8 mouse cellular contexts compared by ENCODE assay signal in the genomic region with DNA sequence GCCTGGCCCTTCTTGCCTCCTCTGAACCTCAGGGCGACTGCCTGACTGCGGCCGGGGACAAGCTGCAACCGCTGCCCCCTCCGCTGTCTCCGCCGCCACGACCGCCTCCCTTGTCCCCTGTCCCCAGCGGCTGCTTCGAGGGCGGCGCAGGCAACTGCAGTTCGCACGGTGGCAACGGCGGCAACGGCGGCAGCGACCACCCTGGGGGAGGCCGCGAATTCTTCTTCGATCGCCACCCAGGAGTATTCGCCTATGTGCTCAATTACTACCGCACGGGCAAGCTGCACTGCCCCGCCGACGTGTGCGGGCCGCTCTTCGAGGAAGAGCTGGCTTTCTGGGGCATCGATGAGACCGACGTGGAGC. TPM values are rescaled to one million over a fixed set of nuclear protein-coding genes. Genes with fewer than 3 reads are reported as not detected.
DNase-seq lines count a peak whose midpoint lies in the region; ATAC-seq and TF ChIP-seq lines count a peak whose summit lies in the region.

No protein-coding gene starts in this region.

- H3K4me1 ChIP-seq in brown adipose tissue, adult 24 weeks (ENCODE audit: control insufficient read depth, insufficient read depth, insufficient read length, low read length), result no peaks in the 10 kb centered on the region; the same call in 1 of the 2 replicates
- H3K4me1 ChIP-seq in forebrain, postnatal 0 days (ENCODE audit: insufficient read depth), result no peaks in the 10 kb centered on the region
- no peaks in the 10 kb centered on the region; the same call in 1 of the 2 replicates for H3K4me1 ChIP-seq in limb, embryonic 11.5 days (ENCODE audit: control insufficient read depth, insufficient read depth, low read length)
- peaks cover 24% of the 10 kb centered on the region for H3K4me1 ChIP-seq in neural tube, embryonic 15.5 days
- no peaks in the 10 kb centered on the region for H3K4me1 ChIP-seq in thymus, adult 2 months (replicated peaks; ENCODE audit: control insufficient read depth, insufficient read depth, low read length)

- peak overlapping the region; percentile 96 for H3K4me2 ChIP-seq in forebrain, postnatal 0 days (ENCODE audit: low read depth)
- peak overlapping the region; percentile 58 for H3K4me2 ChIP-seq in limb, embryonic 11.5 days (ENCODE audit: low read depth, severe bottlenecking)
- H3K4me2 ChIP-seq in neural tube, embryonic 15.5 days, result peak overlapping the region; percentile 96

- peak; percentile 4 for DNase-seq in kidney, adult 18-20 months
- DNase-seq in kidney, adult 8-10 months, result no peak
- peak; percentile 29 for DNase-seq in forebrain, postnatal 0 days
- peak; percentile 65 for DNase-seq in limb, embryonic 11.5 days (ENCODE audit: low spot score)
- no peak for DNase-seq in thymus, adult 2 months
- no peak for DNase-seq in cerebellum, adult 9-11 months

- no peaks in the 10 kb centered on the region for H3K27me3 ChIP-seq in forebrain, postnatal 0 days (ENCODE audit: insufficient read depth, low read length)
- peaks cover 40% of the 10 kb centered on the region for H3K27me3 ChIP-seq in limb, embryonic 11.5 days (ENCODE audit: control insufficient read depth, insufficient read depth, low read length)
- H3K27me3 ChIP-seq in neural tube, embryonic 15.5 days (replicated peaks), result peaks cover 9% of the 10 kb centered on the region; the same call in 1 of the 2 replicates
- H3K27me3 ChIP-seq in thymus, adult 2 months (ENCODE audit: control insufficient read depth, insufficient read depth, low read length), result no peaks in the 10 kb centered on the region; the same call in 1 of the 2 replicates

- TF ChIP-seq POLR2A in thymus, adult 2 months (IDR thresholded peaks at IDR 0.05; ENCODE audit: control insufficient read depth, extremely low read depth, insufficient read depth, low read length, poor library complexity), result no peak

- H3K36me3 ChIP-seq in forebrain, postnatal 0 days (ENCODE audit: insufficient read depth), result no peaks in the 10 kb centered on the region
- no peaks in the 10 kb centered on the region for H3K36me3 ChIP-seq in limb, embryonic 11.5 days (ENCODE audit: control insufficient read depth, insufficient read depth, low read length)
- H3K36me3 ChIP-seq in neural tube, embryonic 15.5 days, result no peaks in the 10 kb centered on the region
- H3K36me3 ChIP-seq in thymus, adult 2 months (ENCODE audit: control insufficient read depth, insufficient read depth, low read length), result no peaks in the 10 kb centered on the region

- TF ChIP-seq CTCF in forebrain, postnatal 0 days (IDR thresholded peaks at IDR 0.05; ENCODE audit: low read depth), result peak; percentile 39; the same call in 1 of the 2 replicates
- TF ChIP-seq CTCF in thymus, adult 2 months (IDR thresholded peaks at IDR 0.05; ENCODE audit: borderline replicate concordance, control insufficient read depth, extremely low read depth, insufficient read depth, low read length, poor library complexity), result no peak

- peak overlapping the region; percentile 75 for H3K4me3 ChIP-seq in brown adipose tissue, adult 24 weeks (ENCODE audit: insufficient read depth, low read depth, low read length)
- peak overlapping the region; percentile 62 for H3K4me3 ChIP-seq in forebrain, postnatal 0 days (ENCODE audit: low read depth, low read length)
- H3K4me3 ChIP-seq in limb, embryonic 11.5 days (ENCODE audit: low read depth, low read length), result peak overlapping the region; percentile 35
- peak overlapping the region; percentile 64 for H3K4me3 ChIP-seq in neural tube, embryonic 15.5 days (replicated peaks)
- no peak overlapping the region for H3K4me3 ChIP-seq in thymus, adult 2 months (ENCODE audit: control insufficient read depth, insufficient read depth, low read length)

- under 1% methylated on average over 35 of the region's 36 CpGs for WGBS in forebrain, postnatal 0 days
- WGBS in limb, embryonic 11.5 days, result 1% methylated on average over 35 of the region's 36 CpGs
- under 1% methylated on average over 36 of the region's 36 CpGs for WGBS in neural tube, embryonic 15.5 days
- WGBS in thymus, adult 2 months, result 5% methylated on average over 36 of the region's 36 CpGs

- H3K9ac ChIP-seq in forebrain, postnatal 0 days, result peak overlapping the region; percentile 67
- H3K9ac ChIP-seq in limb, embryonic 11.5 days (ENCODE audit: low read length), result peak overlapping the region; percentile 12; the same call in 1 of the 2 replicates
- peak overlapping the region; percentile 54 for H3K9ac ChIP-seq in neural tube, embryonic 15.5 days (replicated peaks)

- no peak overlapping the region for H3K27ac ChIP-seq in brown adipose tissue, adult 24 weeks (replicated peaks; ENCODE audit: low read depth, low read length)
- no peak overlapping the region for H3K27ac ChIP-seq in forebrain, postnatal 0 days (ENCODE audit: low read depth, low read length)
- H3K27ac ChIP-seq in limb, embryonic 11.5 days (replicated peaks; ENCODE audit: low read depth, low read length), result no peak overlapping the region
- H3K27ac ChIP-seq in neural tube, embryonic 15.5 days (replicated peaks), result no peak overlapping the region
- no peak overlapping the region for H3K27ac ChIP-seq in thymus, adult 2 months (ENCODE audit: control insufficient read depth, insufficient read depth, low read length)

- peak; percentile 62 for ATAC-seq in forebrain, postnatal 0 days
- 0 out of 2 replicates have a peak, but pooled peaks have one; percentile 23 for ATAC-seq in limb, embryonic 11.5 days (ENCODE audit: insufficient number of reproducible peaks, low FRiP score, low TSS enrichment, low read depth)
- ATAC-seq in neural tube, embryonic 15.5 days (ENCODE audit: low FRiP score), result peak; percentile 12; the same call in 1 of the 2 replicates

- no peaks in the 10 kb centered on the region for H3K9me3 ChIP-seq in forebrain, postnatal 0 days (ENCODE audit: low read length)
- H3K9me3 ChIP-seq in limb, embryonic 11.5 days (ENCODE audit: control insufficient read depth, low read length), result no peaks in the 10 kb centered on the region
- no peaks in the 10 kb centered on the region for H3K9me3 ChIP-seq in neural tube, embryonic 15.5 days (replicated peaks)

RNA-seq across cellular contexts. Expression of a gene that starts 0.9 kb away (rescaled TPM):
- 0.38 TPM in 1 of 2 replicates, not detected in the other for polyA plus RNA-seq in brown adipose tissue, adult 24 weeks (2012; ENCODE audit: insufficient read depth, insufficient read length, missing spikeins)
- 14.8 and 17.9 TPM in 2 replicates for total RNA-seq in forebrain, postnatal 0 days (2014; rRNA removed)
- polyA plus RNA-seq in forebrain, postnatal 0 days (2015; fragmentation: Nextera tagmentation; extraction: Ambion mirVana), result 4.1 and 6.1 TPM in 2 replicates
- 0.32 TPM in 1 of 2 replicates, not detected in the other for polyA plus RNA-seq in limb, embryonic 11.5 days (2014; fragmentation: Nextera tagmentation; extraction: Ambion mirVana)
- polyA plus RNA-seq in neural tube, embryonic 15.5 days (2015; fragmentation: Nextera tagmentation; extraction: Ambion mirVana), result 11.6 and 12.7 TPM in 2 replicates
- 0.07 and 0.10 TPM in 2 replicates for polyA plus RNA-seq in thymus, adult 2 months (2012; rRNA removed)

Comparison
In these comparisons a context has a peak if more than half of its experiments do, and no peak if none do; other contexts are left out.
1. DNase-seq: peak in kidney, adult 18-20 months (single experiment), forebrain, postnatal 0 days (single experiment) and limb, embryonic 11.5 days (single experiment); none in kidney, adult 8-10 months (0 of 2), thymus, adult 2 months (single experiment) and cerebellum, adult 9-11 months (single experiment).
2. ATAC-seq: peak in every context shown above with its lines; median percentile 62 in forebrain, postnatal 0 days; 23 in limb, embryonic 11.5 days; 12 in neural tube, embryonic 15.5 days.
3. H3K9ac ChIP-seq: peak in every context shown above with its lines; median percentile 67 in forebrain, postnatal 0 days; 54 in neural tube, embryonic 15.5 days; 12 in limb, embryonic 11.5 days.
4. Peak in every context shown above with its lines, with median percentiles within 50 percentile points of each other: H3K4me2 ChIP-seq.